In genomic region chr13:84059661-84060452, GRCm38 (mm10) we compare ENCODE assay signal across 9 mouse cellular contexts.
DNase-seq lines count a peak whose midpoint lies in the region; ATAC-seq and TF ChIP-seq lines count a peak whose summit lies in the region.
"Had no signal": no experiment of that assay in that cellular context is flagged by ENCODE, and none has a peak within 500 bp of the region (broad histone marks: within the 10 kb centered on the region; RNA-seq: fewer than 3 reads in every experiment).

No protein-coding gene starts in this region.

- 0 out of 2 replicates have a peak, but pooled peaks cover 3% of the 10 kb centered on the region for H3K4me1 ChIP-seq in kidney, embryonic 14.5 days (ENCODE audit: control insufficient read depth, insufficient read depth, low read length)
- H3K4me1 ChIP-seq in hindbrain, embryonic 13.5 days (replicated peaks), result peaks cover 48% of the 10 kb centered on the region
- peaks cover 51% of the 10 kb centered on the region for H3K4me1 ChIP-seq in neural tube, embryonic 13.5 days (replicated peaks)
- no peaks in the 10 kb centered on the region for H3K4me1 ChIP-seq in thymus, adult 2 months (replicated peaks; ENCODE audit: control insufficient read depth, insufficient read depth, low read length)

- no peak overlapping the region for H3K9ac ChIP-seq in kidney, embryonic 14.5 days (ENCODE audit: low read depth, low read length)
- peak overlapping the region; percentile 75 for H3K9ac ChIP-seq in hindbrain, embryonic 13.5 days
- peak overlapping the region; percentile 68 for H3K9ac ChIP-seq in neural tube, embryonic 13.5 days

- H3K27me3 ChIP-seq in kidney, embryonic 14.5 days (ENCODE audit: control insufficient read depth, insufficient read depth, low read length), result no peaks in the 10 kb centered on the region
- no peaks in the 10 kb centered on the region for H3K27me3 ChIP-seq in hindbrain, embryonic 13.5 days
- H3K27me3 ChIP-seq in neural tube, embryonic 13.5 days, result no peaks in the 10 kb centered on the region
- H3K27me3 ChIP-seq in thymus, adult 2 months (ENCODE audit: control insufficient read depth, insufficient read depth, low read length), result no peaks in the 10 kb centered on the region

- H3K27ac ChIP-seq in kidney, embryonic 14.5 days (ENCODE audit: low read depth, low read length), result peak overlapping the region; percentile 7; the same call in 1 of the 2 replicates
- H3K27ac ChIP-seq in hindbrain, embryonic 13.5 days, result peak overlapping the region; percentile 96
- peak overlapping the region; percentile 99 for H3K27ac ChIP-seq in neural tube, embryonic 13.5 days (replicated peaks)
- no peak overlapping the region for H3K27ac ChIP-seq in thymus, adult 2 months (ENCODE audit: control insufficient read depth, insufficient read depth, low read length)

- ATAC-seq in kidney, embryonic 14.5 days (ENCODE audit: low FRiP score, low TSS enrichment), result peak; percentile 44; the same call in 1 of the 2 replicates
- ATAC-seq in hindbrain, embryonic 13.5 days (ENCODE audit: low FRiP score), result peak; percentile 74
- ATAC-seq in neural tube, embryonic 13.5 days (ENCODE audit: low read depth), result peak; percentile 78

- H3K36me3 ChIP-seq in kidney, embryonic 14.5 days (ENCODE audit: control insufficient read depth, insufficient read depth, low read length), result no peaks in the 10 kb centered on the region
- H3K36me3 ChIP-seq in hindbrain, embryonic 13.5 days, result no peaks in the 10 kb centered on the region
- no peaks in the 10 kb centered on the region for H3K36me3 ChIP-seq in neural tube, embryonic 13.5 days
- no peaks in the 10 kb centered on the region for H3K36me3 ChIP-seq in thymus, adult 2 months (ENCODE audit: control insufficient read depth, insufficient read depth, low read length)

- no peak for TF ChIP-seq POLR2A in thymus, adult 2 months (IDR thresholded peaks at IDR 0.05; ENCODE audit: control insufficient read depth, extremely low read depth, insufficient read depth, low read length, poor library complexity)

- H3K9me3 ChIP-seq in kidney, embryonic 14.5 days (ENCODE audit: control insufficient read depth, low read length), result no peaks in the 10 kb centered on the region
- no peaks in the 10 kb centered on the region for H3K9me3 ChIP-seq in hindbrain, embryonic 13.5 days
- H3K9me3 ChIP-seq in neural tube, embryonic 13.5 days, result no peaks in the 10 kb centered on the region

- no peak for TF ChIP-seq CTCF in thymus, adult 2 months (IDR thresholded peaks at IDR 0.05; ENCODE audit: borderline replicate concordance, control insufficient read depth, extremely low read depth, insufficient read depth, low read length, poor library complexity)

- WGBS in kidney, embryonic 14.5 days, result 24% methylated on average over 5 of the region's 5 CpGs
- 5% methylated on average over 5 of the region's 5 CpGs for WGBS in hindbrain, embryonic 13.5 days
- 2% methylated on average over 5 of the region's 5 CpGs for WGBS in neural tube, embryonic 13.5 days
- WGBS in thymus, adult 2 months, result 85% methylated on average over 5 of the region's 5 CpGs

- H3K4me3 ChIP-seq in kidney, embryonic 14.5 days (ENCODE audit: low read length), result no peak overlapping the region
- H3K4me3 ChIP-seq in hindbrain, embryonic 13.5 days, result peak overlapping the region; percentile 32
- H3K4me3 ChIP-seq in neural tube, embryonic 13.5 days, result peak overlapping the region; percentile 29
- no peak overlapping the region for H3K4me3 ChIP-seq in thymus, adult 2 months (ENCODE audit: control insufficient read depth, insufficient read depth, low read length)

- DNase-seq in kidney, adult 8-10 months, result no peak
- DNase-seq in embryo, embryonic 9.5 days (ENCODE audit: extremely low spot score), result peak; percentile 66
- no peak for DNase-seq in testis, postnatal 14 days (ENCODE audit: low spot score)
- DNase-seq in thymus, adult 2 months, result no peak
- DNase-seq in ovary, adult 18-20 months (ENCODE audit: low spot score), result no peak
- DNase-seq: lung, adult 18-20 months had no signal

- H3K4me2 ChIP-seq in kidney, embryonic 14.5 days (replicated peaks; ENCODE audit: low read depth, low read length), result no peak overlapping the region
- peak overlapping the region; percentile 57 for H3K4me2 ChIP-seq in hindbrain, embryonic 13.5 days
- H3K4me2 ChIP-seq in neural tube, embryonic 13.5 days, result peak overlapping the region; percentile 69

Comparison
In these comparisons a context has a peak if more than half of its experiments do, and no peak if none do; other contexts are left out.
1. H3K4me3 ChIP-seq: peak in hindbrain, embryonic 13.5 days (single experiment) and neural tube, embryonic 13.5 days (single experiment); none in kidney, embryonic 14.5 days (single experiment) and thymus, adult 2 months (single experiment).
2. Peak in every context shown above with its lines, with median percentiles within 50 percentile points of each other: ATAC-seq.